Mouse (Mus musculus) olfactory bulb, adult 2 months (tissue): Measurements from ENCODE around the gene Crbn. TPM values are rescaled to one million over a fixed set of nuclear protein-coding genes. Genes with fewer than 3 reads are reported as not detected.

ENCODE experiments used
- H3K27ac ChIP-seq: fragments of 200-500 bp; 2 replicates; pipeline ENCODE4 v1.5.1; 2012; ENCODE audit warnings: low read depth, low read length; ENCODE audit not compliant: insufficient read depth
- H3K4me1 ChIP-seq: fragments of 200-500 bp; 2 replicates; pipeline ENCODE4 v1.6.1; 2012; ENCODE audit warnings: low read length; ENCODE audit not compliant: control insufficient read depth, insufficient read depth
- H3K4me3 ChIP-seq: fragments of 200-500 bp; 2 replicates; pipeline ENCODE4 v1.5.1; 2012; ENCODE audit warnings: mild to moderate bottlenecking, low read depth, low read length, moderate library complexity; ENCODE audit not compliant: insufficient read depth
- CTCF ChIP-seq: fragments of 200-500 bp; IDR thresholded peaks from 2 replicates; pipeline ENCODE4 v1.5.1; 2012; ENCODE audit warnings: low read depth, mild to moderate bottlenecking, low read length, moderate library complexity; ENCODE audit not compliant: insufficient read depth
- POLR2A ChIP-seq: fragments of 200-500 bp; IDR thresholded peaks from 2 replicates; pipeline ENCODE4 v1.6.1; 2012; ENCODE audit warnings: mild to moderate bottlenecking, low read depth, low read length, moderate library complexity; ENCODE audit not compliant: insufficient read depth
- WGBS: fragments of 180-500 bp; shearing (Covaris S2); methylation state at CpG from one replicate; pipeline ENCODE4 v1.1.7; 2018; 5-methylcytosine and 5-hydroxymethylcytosine counted together
- polyA plus RNA-seq: library from polyadenylated mRNA; stranded (reverse); fragments of >200 nt; gene quantifications from 2 replicates; pipeline ENCODE4 v1.2.4, GENCODE M21; 2012; ENCODE audit warnings: low replicate concordance; ENCODE audit not compliant: missing spikeins, insufficient read depth, insufficient read length

Gene Crbn
- polyA plus RNA-seq, 1 experiment, result not detected

DNA sequence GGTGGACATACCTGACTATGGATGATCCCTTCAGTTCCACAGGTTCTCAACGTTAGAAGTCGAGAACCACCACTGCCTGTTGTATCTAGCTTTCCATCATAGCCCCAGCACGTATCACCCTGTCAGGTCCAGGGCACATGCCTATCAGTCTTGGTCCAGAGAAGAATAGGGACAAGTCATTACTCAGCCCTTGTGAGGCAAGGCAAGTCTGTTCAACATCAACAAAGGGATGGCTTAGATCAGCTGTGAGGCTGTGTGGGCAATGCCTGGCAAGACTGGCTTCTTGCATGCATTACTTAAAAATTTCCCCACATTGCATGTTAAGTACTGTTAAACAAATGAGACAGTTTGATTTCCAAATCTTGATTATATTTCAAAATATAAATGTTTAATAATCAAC is 52.1 kb downstream of the Crbn start:
- Histone ChIP-seq H3K4me3 (no peak overlapping the region), H3K4me1 (no peaks in the 10 kb centered on the region), H3K27ac (no peak overlapping the region)
- TF ChIP-seq POLR2A (no peak), CTCF (no peak)
- WGBS, result 86% methylated on average over 3 of the region's 3 CpGs

DNA sequence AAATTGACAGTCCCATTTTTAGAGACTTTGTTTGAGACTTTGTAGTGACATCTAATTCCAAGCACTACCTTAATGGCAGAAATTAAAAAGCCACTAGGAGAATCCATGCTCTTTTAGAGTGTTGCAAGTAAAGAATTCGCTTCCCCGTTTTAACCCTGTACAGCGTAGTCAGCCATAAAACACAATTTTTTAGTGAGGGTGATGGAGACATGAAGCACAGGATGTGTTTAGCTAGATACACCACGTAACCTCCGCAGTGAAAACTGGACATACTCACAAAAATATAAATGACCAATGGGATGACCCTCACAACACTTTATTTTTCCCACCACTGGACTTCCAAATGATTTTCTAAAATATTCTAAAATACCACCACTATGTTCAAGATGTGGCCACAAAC is 52.6 kb downstream of the Crbn start:
- Histone ChIP-seq H3K27ac (no peak overlapping the region), H3K4me3 (no peak overlapping the region), H3K4me1 (no peaks in the 10 kb centered on the region)
- TF ChIP-seq POLR2A (no peak), CTCF (no peak)
- 95% methylated on average over 5 of the region's 5 CpGs for WGBS

GRCm38 (mm10) chr6:106745673-106746394 is 54.0 kb downstream of the Crbn start:
- Histone ChIP-seq H3K27ac (no peak overlapping the region), H3K4me1 (no peaks in the 10 kb centered on the region)

GRCm38 (mm10) chr6:106743556-106744233 is 56.2 kb downstream of the Crbn start:
- TF ChIP-seq POLR2A (no peak), CTCF (no peak)
- H3K4me3 ChIP-seq, result no peak overlapping the region
- no peaks in the 10 kb centered on the region for H3K4me1 ChIP-seq
- H3K27ac ChIP-seq, result no peak overlapping the region
- WGBS, result 51% methylated on average over 7 of the region's 7 CpGs

More at GRCm38 (mm10) chr6:106745673-106746394, 54.0 kb downstream of the Crbn start:
- H3K4me3 ChIP-seq, result no peak overlapping the region
- TF ChIP-seq CTCF (no peak), POLR2A (no peak)
- WGBS, result 74% methylated on average over 7 of the region's 7 CpGs

DNA sequence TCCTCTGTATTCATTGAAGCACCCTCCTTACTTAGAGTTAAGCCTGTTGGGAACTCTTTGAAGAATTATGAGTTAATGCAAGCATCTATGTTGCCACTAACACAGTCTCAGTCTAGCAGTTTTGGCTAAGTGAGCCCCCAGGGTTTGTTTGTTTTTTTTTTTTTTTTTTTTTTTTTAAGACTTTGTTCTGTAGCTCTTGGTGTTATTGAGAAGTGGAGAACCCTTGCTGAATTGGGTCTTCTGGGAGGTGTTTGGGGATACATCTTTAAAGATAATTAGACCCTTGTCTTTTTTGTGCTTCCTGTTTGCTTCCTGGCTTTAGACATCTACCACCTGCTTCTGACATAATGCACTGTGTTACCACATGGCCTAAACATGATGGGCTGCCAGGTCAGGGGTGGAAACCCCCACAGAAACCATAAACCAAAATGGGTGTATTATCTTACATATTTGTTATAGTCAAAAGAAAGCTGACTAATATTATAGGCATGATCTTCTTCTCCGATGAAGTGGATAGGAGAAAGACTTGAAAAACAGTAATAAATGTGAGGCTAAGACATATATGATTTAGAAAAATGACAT is 59.5 kb downstream of the Crbn start:
- Histone ChIP-seq H3K27ac (no peak overlapping the region), H3K4me1 (no peaks in the 10 kb centered on the region), H3K4me3 (no peak overlapping the region)
- TF ChIP-seq POLR2A (no peak), CTCF (no peak)
- WGBS, result 98% methylated on average over 1 of the region's 1 CpGs

DNA sequence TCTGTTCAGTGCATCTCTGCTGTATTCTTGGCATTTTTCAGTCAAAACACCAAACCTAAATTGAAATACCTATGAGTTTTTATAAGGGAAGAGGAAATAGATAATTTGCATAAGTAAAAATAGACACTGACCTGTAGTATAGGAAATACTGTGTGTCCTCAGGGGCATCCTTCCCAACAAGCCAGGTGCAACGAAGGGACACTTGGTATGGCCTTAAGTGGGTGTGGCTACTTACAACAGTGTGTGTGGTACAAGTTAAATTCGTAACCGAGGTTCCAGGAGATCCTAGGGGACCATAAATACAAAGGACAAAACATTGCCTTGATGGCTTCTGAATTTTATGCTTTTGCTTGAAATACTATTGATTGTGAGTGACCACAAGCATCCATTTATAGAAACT is 61.6 kb downstream of the Crbn start:
- TF ChIP-seq CTCF (no peak), POLR2A (no peak)

GRCm38 (mm10) chr6:106732563-106732962 is 67.3 kb downstream of the Crbn start:
- no peak overlapping the region for H3K4me3 ChIP-seq
- WGBS, result 82% methylated on average over 4 of the region's 4 CpGs
- no peak overlapping the region for H3K27ac ChIP-seq
- H3K4me1 ChIP-seq, result no peaks in the 10 kb centered on the region
- TF ChIP-seq CTCF, result no peak
- TF ChIP-seq POLR2A, result no peak

More for the DNA sequence above, 61.6 kb downstream of the Crbn start:
- Histone ChIP-seq H3K4me3 (no peak overlapping the region), H3K4me1 (no peaks in the 10 kb centered on the region), H3K27ac (no peak overlapping the region)
- 73% methylated on average over 3 of the region's 3 CpGs for WGBS

Other genes starting within 250 kb of the Crbn start
- not detected in 2 replicates for gene Il5ra, start 51.0 kb downstream of the Crbn start, polyA plus RNA-seq
- not detected in 2 replicates for gene Trnt1, start 31.0 kb downstream of the Crbn start, polyA plus RNA-seq